Mouse (Mus musculus): ENCODE measurements around the gene Dnah11.
"Not testable (repeated sequence)": the region's sequence is repeated elsewhere in the genome, so short reads cannot be mapped to it uniquely, and the experiment has no call there.

The Dnah11 gene

DNA sequence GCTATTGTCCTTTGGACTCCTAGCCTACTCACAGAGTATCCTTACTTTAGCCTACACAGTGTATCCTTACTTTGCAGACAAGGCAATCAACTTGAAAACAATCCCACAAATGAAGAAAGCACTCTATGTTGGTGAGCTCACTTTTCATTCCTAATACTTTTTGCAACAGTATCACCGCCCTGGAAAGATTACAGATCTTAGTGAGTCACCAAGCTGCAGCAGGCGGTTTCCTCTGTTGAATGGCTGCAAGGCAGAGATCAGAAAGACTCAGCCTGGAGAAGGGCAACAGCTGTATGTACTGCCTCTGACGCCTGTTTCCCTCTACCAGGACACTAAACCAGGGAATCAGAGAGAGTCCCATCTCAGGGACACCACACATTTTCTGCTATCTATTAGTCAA lies 218.5 kb downstream of the Dnah11 start:
- DNase-seq (ENCODE audit: low read depth, low spot score), result no peak

GRCm38 (mm10) chr12:117973712-117974111 lies 225.1 kb downstream of the Dnah11 start:
- no peak for DNase-seq (ENCODE audit: low read depth, low spot score)

GRCm38 (mm10) chr12:117962698-117963097 lies 236.1 kb downstream of the Dnah11 start:
- DNase-seq (ENCODE audit: low read depth, low spot score), result no peak

- peak; percentile 14 for DNase-seq (ENCODE audit: low read depth, low spot score)
These were observed 239.6 kb downstream of the Dnah11 start for GRCm38 (mm10) chr12:117959213-117959612.

GRCm38 (mm10) chr12:117946823-117947704 lies 251.8 kb downstream of the Dnah11 start:
- DNase-seq (ENCODE audit: low read depth, low spot score), result no peak

- peak; percentile 16 for DNase-seq (ENCODE audit: low read depth, low spot score)
These were observed 256.9 kb downstream of the Dnah11 start for GRCm38 (mm10) chr12:117941947-117942346.

- no peak for DNase-seq (ENCODE audit: low read depth, low spot score)
These were observed 260.6 kb downstream of the Dnah11 start for GRCm38 (mm10) chr12:117938214-117938613.

- DNase-seq (ENCODE audit: low read depth, low spot score), result no peak
These were observed 266.8 kb downstream of the Dnah11 start for GRCm38 (mm10) chr12:117932026-117932425.

DNA sequence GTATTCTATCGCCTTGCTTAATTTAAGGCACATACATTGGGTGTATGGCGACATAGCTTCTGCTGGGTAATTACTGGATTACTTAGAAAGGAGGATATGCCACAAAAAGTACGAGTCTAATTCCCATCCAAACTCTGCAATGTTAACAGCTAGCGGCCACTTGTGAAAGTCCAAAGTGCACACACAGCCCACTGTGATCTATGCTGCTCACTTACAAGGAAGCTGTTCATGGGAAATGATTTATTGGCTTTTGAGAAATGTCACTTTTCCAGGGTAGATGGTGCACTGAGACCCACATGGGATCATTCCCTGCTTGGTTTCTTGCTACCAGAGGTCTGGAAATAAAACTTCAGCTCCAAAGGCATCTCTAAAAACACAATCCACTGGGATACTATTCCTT lies 269.1 kb downstream of the Dnah11 start:
- no peak for DNase-seq (ENCODE audit: low read depth, low spot score)

DNA sequence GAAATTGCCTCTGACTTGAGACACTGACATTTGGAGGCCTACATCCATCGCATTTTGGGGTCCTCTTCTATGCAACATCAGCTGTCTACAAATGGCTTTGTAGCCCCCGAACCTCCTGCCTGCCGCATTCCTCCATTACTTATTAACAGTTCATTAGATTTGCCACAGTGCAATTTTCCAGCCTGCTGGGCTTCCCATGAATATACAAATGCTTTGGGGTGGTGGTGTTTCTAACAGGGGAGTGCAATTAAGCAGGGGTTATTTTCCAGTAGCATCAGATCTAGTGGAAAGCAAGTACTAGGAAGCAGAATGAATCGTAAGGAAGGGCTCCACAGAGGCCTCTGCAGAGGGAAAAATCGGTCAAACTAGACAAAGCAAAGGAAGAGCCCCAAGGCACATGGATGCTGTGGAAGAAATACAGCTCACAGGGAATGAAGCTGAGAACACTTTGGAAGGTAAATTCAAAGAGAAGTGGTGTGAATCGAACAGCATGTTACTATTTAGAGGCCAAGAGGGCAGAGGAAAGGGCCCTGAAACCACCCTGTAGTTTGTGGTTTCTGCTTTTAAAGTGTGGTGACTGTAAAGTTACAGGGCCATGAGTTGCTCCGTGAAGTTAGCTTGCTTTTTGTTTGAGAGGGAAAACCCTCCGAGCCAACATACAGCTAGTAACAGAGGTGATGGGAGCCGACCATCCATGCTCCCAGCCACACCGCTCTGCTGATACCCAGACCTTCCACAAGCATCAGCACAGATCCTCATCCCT lies 282.8 kb downstream of the Dnah11 start:
- DNase-seq (ENCODE audit: low read depth, low spot score), result no peak

DNA sequence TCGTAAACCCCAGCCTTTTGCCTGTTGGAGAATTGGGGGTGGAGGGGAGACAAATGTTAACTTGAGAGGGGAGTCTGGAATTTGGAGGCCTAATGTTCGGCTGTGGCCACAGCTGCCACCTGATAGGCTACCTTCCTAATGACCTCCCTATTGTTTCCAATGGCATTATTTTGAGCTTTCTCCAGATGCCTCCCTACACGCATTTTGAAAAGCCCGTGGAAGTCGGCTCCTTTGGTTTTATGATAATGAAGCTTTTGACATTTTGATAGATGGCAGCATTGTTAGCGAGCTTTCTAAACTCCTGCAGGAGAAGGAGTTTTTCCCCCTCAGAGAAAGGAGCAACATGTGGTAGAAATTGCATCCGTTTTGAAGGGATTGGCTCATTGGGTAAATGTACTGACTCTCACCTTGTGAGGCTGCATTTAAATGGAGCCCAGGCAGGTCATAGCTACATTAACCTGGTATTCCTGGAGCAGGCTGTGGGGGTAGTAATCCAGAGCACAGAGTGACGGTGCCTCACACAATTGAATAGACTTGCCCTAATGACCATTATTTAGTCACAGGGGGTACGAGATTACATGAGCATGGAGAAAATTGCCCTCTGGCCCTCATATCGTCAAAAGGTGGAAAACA lies 284.1 kb downstream of the Dnah11 start:
- no peak for DNase-seq (ENCODE audit: low read depth, low spot score)

GRCm38 (mm10) chr12:117911396-117911795 lies 287.4 kb downstream of the Dnah11 start:
- DNase-seq (ENCODE audit: low read depth, low spot score), result no peak

GRCm38 (mm10) chr12:117905232-117905840 lies 293.5 kb downstream of the Dnah11 start:
- not testable (repeated sequence) for DNase-seq (ENCODE audit: low read depth, low spot score)

- DNase-seq (ENCODE audit: low read depth, low spot score), result no peak
These were observed 295.2 kb downstream of the Dnah11 start for GRCm38 (mm10) chr12:117903671-117904070.

GRCm38 (mm10) chr12:117901352-117901751 lies 297.5 kb downstream of the Dnah11 start:
- not testable (repeated sequence) for DNase-seq (ENCODE audit: low read depth, low spot score)

- DNase-seq (ENCODE audit: low read depth, low spot score), result not testable (repeated sequence)
These were observed 298.0 kb downstream of the Dnah11 start for GRCm38 (mm10) chr12:117900798-117901197.

DNA sequence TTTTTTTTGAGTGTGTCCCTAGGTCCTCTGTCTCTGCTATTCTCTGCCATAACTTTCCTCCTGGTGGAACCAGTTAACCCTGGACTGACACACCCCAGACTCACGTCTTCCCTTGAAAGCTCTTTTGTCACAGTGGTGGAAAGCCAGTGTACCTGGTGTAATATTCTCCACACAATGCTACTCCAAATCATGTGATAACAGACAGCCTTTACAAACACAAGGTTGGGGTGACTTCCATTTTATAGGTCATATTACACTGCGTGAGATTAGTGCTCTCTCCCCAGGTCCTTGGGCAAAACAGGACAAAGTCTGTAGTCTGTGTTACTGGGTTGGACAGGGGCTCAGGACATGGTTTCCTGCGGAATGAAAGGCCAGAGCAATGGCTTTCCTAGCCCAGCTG lies 311.4 kb downstream of the Dnah11 start:
- no peak for DNase-seq (ENCODE audit: low read depth, low spot score)

GRCm38 (mm10) chr12:117884627-117885026 lies 314.2 kb downstream of the Dnah11 start:
- DNase-seq (ENCODE audit: low read depth, low spot score), result no peak

DNA sequence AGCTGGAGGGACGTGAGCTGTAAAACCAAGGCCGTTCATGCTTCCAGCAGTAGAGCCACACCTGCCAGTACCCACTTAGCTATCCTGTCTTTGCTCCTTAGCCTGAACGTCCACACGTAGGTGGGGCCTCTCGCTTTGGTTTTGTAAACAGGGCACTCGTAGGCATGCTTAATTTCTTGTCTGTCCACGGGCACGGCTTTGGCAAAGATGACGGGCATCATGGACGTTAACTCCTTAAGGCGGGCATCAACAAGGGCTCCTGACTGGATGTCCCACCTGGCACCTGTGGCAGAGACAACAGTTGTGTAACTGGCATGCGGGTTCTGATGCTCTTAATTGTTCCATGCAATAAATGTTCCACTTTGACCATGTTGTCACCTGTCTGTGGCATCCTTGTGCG lies 320.5 kb downstream of the Dnah11 start:
- DNase-seq (ENCODE audit: low read depth, low spot score), result no peak

- no peak for DNase-seq (ENCODE audit: low read depth, low spot score)
These were observed 326.6 kb downstream of the Dnah11 start for GRCm38 (mm10) chr12:117872265-117872664.

- DNase-seq (ENCODE audit: low read depth, low spot score), result no peak
These were observed 330.9 kb downstream of the Dnah11 start for GRCm38 (mm10) chr12:117867708-117868564.
